Mouse (Mus musculus) kidney, embryonic 14.5 days (tissue): Measurements from ENCODE around the gene Atmin. TPM values are rescaled to one million over a fixed set of nuclear protein-coding genes. Genes with fewer than 3 reads are reported as not detected.

ENCODE experiments used
- ATAC-seq: fragments of 200-750 bp; cut with Nextera tagmentation; 2 replicates; pipeline ENCODE4 v1.8.0; 2017; ENCODE audit warnings: moderate number of reproducible peaks, mild to moderate bottlenecking, moderate TSS enrichment, moderate library complexity; ENCODE audit not compliant: low FRiP score, low TSS enrichment
- H3K27ac ChIP-seq: fragments of 300-500 bp; sonication (generic); 2 replicates; pipeline ENCODE4 v1.5.1; 2014; ENCODE audit warnings: low read depth, mild to moderate bottlenecking, low read length, moderate library complexity, mixed read lengths
- H3K27me3 ChIP-seq: fragments of 300-500 bp; sonication (generic); 2 replicates; pipeline ENCODE4 v1.6.1; 2014; ENCODE audit warnings: mild to moderate bottlenecking, low read length; ENCODE audit not compliant: control insufficient read depth, insufficient read depth
- H3K36me3 ChIP-seq: fragments of 300-500 bp; sonication (generic); 2 replicates; pipeline ENCODE4 v1.6.1; 2014; ENCODE audit warnings: low read length, mixed read lengths; ENCODE audit not compliant: control insufficient read depth, insufficient read depth
- H3K4me1 ChIP-seq: fragments of 300-500 bp; sonication (generic); 2 replicates; pipeline ENCODE4 v1.6.1; 2014; ENCODE audit warnings: low read length, mixed read lengths; ENCODE audit not compliant: control insufficient read depth, insufficient read depth
- H3K4me2 ChIP-seq: fragments of 300-500 bp; sonication (generic); replicated peaks from 2 replicates; pipeline ENCODE4 v1.6.1; 2014; ENCODE audit warnings: low read depth, mild to moderate bottlenecking, low read length
- H3K4me3 ChIP-seq: fragments of 300-500 bp; sonication (generic); 2 replicates; pipeline ENCODE4 v1.5.1; 2014; ENCODE audit warnings: mild to moderate bottlenecking, low read length
- H3K9ac ChIP-seq: fragments of 300-500 bp; sonication (generic); 2 replicates; pipeline ENCODE4 v1.6.1; 2014; ENCODE audit warnings: low read depth, mild to moderate bottlenecking, low read length, moderate library complexity
- H3K9me3 ChIP-seq: fragments of 300-500 bp; sonication (generic); 2 replicates; pipeline ENCODE4 v1.6.1; 2016; ENCODE audit warnings: low read length; ENCODE audit not compliant: control insufficient read depth
- WGBS: fragments of 180-500 bp; shearing (Covaris S2); extraction: QIAGEN DNeasy Blood & Tissue Kit; methylation state at CpG from one replicate; pipeline ENCODE4 v1.1.7; 2014; 5-methylcytosine and 5-hydroxymethylcytosine counted together
- polyA plus RNA-seq: library from polyadenylated mRNA; unstranded; fragments of >200 nt; fragmentation: Nextera tagmentation; extraction: Ambion mirVana; gene quantifications from 2 replicates; pipeline ENCODE4 v1.2.1, GENCODE M21; 2014

The Atmin gene
- polyA plus RNA-seq, 1 experiment from 2014 or later, result 13.8 TPM

DNA sequence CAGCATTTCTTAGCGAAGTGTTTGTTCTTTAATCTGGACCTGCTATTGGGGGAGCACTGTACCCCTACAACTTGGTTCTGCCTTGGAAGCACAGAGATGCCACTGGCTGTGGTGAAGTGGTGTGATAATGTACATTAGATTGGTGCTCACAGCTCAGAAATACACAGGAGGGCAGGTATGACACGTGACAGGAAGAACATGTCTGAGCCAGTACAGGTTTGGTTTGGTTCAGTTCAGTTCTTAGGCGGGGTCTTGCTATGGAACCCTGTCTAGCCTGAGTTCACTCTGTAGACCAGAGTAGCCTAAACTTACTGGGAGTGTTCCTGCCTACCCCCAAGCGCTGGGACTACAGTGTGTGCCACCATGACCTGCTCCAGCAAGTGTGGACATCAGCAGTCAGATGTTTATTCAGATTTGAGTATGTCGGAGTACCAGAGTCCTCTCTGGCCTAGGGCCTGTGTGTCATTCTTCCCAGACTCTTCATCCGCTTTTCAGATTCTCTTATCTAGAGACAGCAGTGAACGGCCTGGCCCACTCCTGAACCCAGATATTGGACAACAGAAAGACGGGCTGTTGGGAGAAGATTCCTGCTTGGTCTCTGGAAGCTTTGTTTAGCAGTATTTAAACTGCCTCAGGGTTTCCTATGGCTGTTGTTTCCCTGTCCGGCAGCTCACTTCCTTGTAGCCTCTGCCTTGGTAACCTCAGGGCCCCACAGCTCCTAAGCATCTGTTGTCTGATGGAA is 2.1 kb downstream of the Atmin start:
- Histone ChIP-seq H3K4me1 (no peaks in the 10 kb centered on the region), H3K36me3 (peaks cover 3% of the 10 kb centered on the region; the same call in 1 of the 2 replicates), H3K4me3 (no peak overlapping the region), H3K9me3 (no peaks in the 10 kb centered on the region), H3K4me2 (no peak overlapping the region), H3K9ac (no peak overlapping the region), H3K27me3 (no peaks in the 10 kb centered on the region), H3K27ac (no peak overlapping the region)
- no peak for ATAC-seq
- 84% methylated on average over 9 of the region's 9 CpGs for WGBS

- 72% methylated on average over 21 of the region's 21 CpGs for WGBS
- H3K36me3 ChIP-seq, result no peaks in the 10 kb centered on the region
- H3K27ac ChIP-seq, result no peak overlapping the region
- H3K4me3 ChIP-seq, result no peak overlapping the region
- no peak overlapping the region for H3K4me2 ChIP-seq
- no peaks in the 10 kb centered on the region for H3K9me3 ChIP-seq
- H3K27me3 ChIP-seq, result no peaks in the 10 kb centered on the region
- ATAC-seq, result no peak
- H3K4me1 ChIP-seq, result no peaks in the 10 kb centered on the region
- no peak overlapping the region for H3K9ac ChIP-seq
Measured at GRCm38 (mm10) chr8:116946268-116946838, 3.2 kb downstream of the Atmin start.

- no peak for ATAC-seq
- 83% methylated on average over 6 of the region's 6 CpGs for WGBS
- Histone ChIP-seq H3K4me3 (no peak overlapping the region), H3K4me1 (no peaks in the 10 kb centered on the region), H3K27ac (no peak overlapping the region), H3K27me3 (no peaks in the 10 kb centered on the region), H3K36me3 (no peaks in the 10 kb centered on the region), H3K9ac (no peak overlapping the region), H3K9me3 (no peaks in the 10 kb centered on the region), H3K4me2 (no peak overlapping the region)
Measured at GRCm38 (mm10) chr8:116946851-116947250, 3.7 kb downstream of the Atmin start.

DNA sequence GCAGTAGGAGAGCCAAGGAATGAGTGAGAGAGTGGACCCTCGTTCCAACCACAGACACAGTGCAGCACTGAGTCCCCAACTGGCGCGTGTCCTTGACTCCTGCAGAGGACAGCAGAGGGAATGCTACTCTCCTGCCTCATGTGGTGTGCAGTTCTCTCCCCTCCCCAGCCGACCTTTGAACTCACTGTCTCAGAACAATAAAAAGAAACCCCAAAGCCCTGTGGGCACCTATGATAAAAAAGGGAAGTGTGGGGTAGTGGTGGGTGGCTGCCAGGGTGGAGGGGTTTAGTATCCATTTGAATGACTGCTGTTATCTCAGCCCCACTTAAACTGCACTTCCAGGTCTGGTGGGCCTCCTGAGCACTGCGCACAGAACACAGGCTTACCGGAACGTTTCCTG is 4.4 kb downstream of the Atmin start:
- no peak for ATAC-seq
- no peak overlapping the region for H3K27ac ChIP-seq
- WGBS, result 87% methylated on average over 7 of the region's 7 CpGs
- no peak overlapping the region for H3K4me3 ChIP-seq
- no peak overlapping the region for H3K9ac ChIP-seq
- H3K4me1 ChIP-seq, result no peaks in the 10 kb centered on the region
- no peak overlapping the region for H3K4me2 ChIP-seq
- no peaks in the 10 kb centered on the region for H3K36me3 ChIP-seq
- H3K9me3 ChIP-seq, result no peaks in the 10 kb centered on the region
- H3K27me3 ChIP-seq, result no peaks in the 10 kb centered on the region

DNA sequence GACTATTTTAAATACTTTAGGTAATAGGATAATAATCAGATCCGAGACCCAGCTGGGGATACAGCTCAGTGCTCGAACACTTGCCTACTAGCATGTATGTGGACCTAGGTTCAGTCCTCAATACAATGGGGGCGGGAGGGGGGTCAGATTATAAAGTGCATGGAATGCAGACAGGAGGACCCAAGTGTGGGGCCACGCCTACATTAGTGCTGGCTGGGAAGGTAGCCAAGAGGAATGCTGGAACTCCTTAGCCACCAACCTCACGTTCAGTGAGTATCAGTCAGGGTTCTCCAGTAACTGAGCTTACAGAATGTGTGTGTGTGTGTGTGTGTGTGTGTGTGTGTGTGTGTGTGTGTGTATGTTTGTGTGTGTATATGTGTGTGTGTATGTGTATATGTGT is 8.2 kb downstream of the Atmin start:
- H3K9me3 ChIP-seq, result no peaks in the 10 kb centered on the region
- H3K27ac ChIP-seq, result no peak overlapping the region
- no peak overlapping the region for H3K9ac ChIP-seq
- peaks cover 33% of the 10 kb centered on the region for H3K36me3 ChIP-seq
- 67% methylated on average over 5 of the region's 5 CpGs for WGBS
- no peaks in the 10 kb centered on the region for H3K27me3 ChIP-seq
- no peaks in the 10 kb centered on the region for H3K4me1 ChIP-seq
- no peak; the same call in 1 of the 2 replicates for ATAC-seq
- H3K4me3 ChIP-seq, result no peak overlapping the region
- no peak overlapping the region for H3K4me2 ChIP-seq

DNA sequence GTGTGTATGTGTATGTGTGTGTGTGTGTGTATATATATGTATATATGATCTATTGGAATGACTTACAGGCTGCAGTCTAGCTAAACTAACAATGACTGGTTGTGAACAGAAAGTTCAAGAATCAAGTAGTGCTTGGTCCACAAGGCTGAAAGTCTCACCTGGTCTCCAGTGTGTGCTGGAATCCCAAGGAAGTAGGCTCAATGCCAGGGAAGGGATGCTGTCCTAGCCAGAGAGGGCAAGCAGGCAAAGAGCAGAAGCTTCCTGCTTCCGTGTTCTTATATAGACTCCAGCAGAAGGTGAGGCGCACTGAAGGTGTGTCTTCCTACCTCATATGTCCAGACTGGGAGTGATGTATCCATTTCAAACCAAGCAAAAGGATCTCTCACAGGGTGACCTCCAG is 8.6 kb downstream of the Atmin start:
- Histone ChIP-seq H3K27me3 (no peaks in the 10 kb centered on the region), H3K4me1 (no peaks in the 10 kb centered on the region), H3K4me2 (no peak overlapping the region), H3K4me3 (no peak overlapping the region), H3K36me3 (peaks cover 37% of the 10 kb centered on the region), H3K9ac (no peak overlapping the region), H3K9me3 (no peaks in the 10 kb centered on the region), H3K27ac (no peak overlapping the region)
- ATAC-seq, result no peak
- WGBS, result 91% methylated on average over 2 of the region's 2 CpGs

- H3K9me3 ChIP-seq, result no peaks in the 10 kb centered on the region
- no peaks in the 10 kb centered on the region for H3K4me1 ChIP-seq
- no peak overlapping the region for H3K27ac ChIP-seq
- H3K4me2 ChIP-seq, result no peak overlapping the region
- ATAC-seq, result no peak
- peaks cover 43% of the 10 kb centered on the region for H3K36me3 ChIP-seq
- WGBS, result 92% methylated on average over 8 of the region's 8 CpGs
- no peak overlapping the region for H3K4me3 ChIP-seq
- no peaks in the 10 kb centered on the region for H3K27me3 ChIP-seq
- no peak overlapping the region for H3K9ac ChIP-seq
Measured at GRCm38 (mm10) chr8:116952428-116952827, 9.2 kb downstream of the Atmin start.

DNA sequence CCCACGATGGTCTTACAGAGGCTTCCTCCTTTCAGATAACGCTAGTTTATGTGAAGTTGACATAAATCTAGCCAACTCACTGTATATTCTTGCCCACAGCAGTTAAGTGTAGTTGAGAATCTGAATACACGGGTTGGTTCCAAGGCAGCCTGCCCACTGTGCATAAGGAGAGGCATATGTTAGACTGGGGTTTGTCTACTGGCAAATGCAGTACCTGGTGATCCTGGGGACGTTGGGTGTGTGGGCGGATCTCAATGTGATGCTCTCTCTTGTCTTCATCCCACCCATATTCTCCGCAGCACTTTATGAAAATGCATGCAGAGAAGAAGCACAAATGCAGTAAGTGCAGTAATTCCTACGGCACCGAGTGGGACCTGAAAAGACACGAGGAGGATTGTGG is 11.2 kb downstream of the Atmin start:
- Histone ChIP-seq H3K9ac (no peak overlapping the region), H3K27me3 (no peaks in the 10 kb centered on the region), H3K36me3 (peaks cover 59% of the 10 kb centered on the region), H3K4me1 (no peaks in the 10 kb centered on the region), H3K27ac (no peak overlapping the region), H3K9me3 (no peaks in the 10 kb centered on the region), H3K4me2 (no peak overlapping the region), H3K4me3 (no peak overlapping the region)
- WGBS, result 95% methylated on average over 9 of the region's 9 CpGs
- ATAC-seq, result no peak

DNA sequence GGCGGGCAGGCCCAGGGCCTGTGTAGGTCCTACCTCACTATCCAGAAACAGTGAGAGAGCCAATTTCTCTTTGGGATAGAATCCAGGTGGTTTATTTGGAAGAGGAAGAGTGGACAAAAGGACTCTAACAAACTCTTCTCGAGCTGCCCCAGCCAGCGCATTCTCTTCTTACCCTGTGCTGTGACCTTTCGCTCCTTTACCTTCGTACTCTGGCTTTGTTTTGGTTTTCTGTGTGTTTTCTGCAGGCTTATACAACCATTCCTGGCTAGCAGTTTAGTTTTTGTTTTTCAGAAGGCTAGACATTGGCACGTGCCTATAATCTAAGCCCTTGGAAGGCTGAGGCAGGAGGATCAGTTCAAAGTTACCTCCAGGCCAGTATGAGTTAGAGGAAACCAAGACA is 26.3 kb downstream of the Atmin start:
- Histone ChIP-seq H3K27me3 (no peaks in the 10 kb centered on the region), H3K4me1 (no peaks in the 10 kb centered on the region), H3K27ac (no peak overlapping the region), H3K9ac (no peak overlapping the region), H3K36me3 (no peaks in the 10 kb centered on the region), H3K4me3 (no peak overlapping the region), H3K4me2 (no peak overlapping the region), H3K9me3 (no peaks in the 10 kb centered on the region)
- 86% methylated on average over 6 of the region's 6 CpGs for WGBS
- no peak for ATAC-seq
